Mouse (Mus musculus) lung, embryonic 15.5 days (tissue): ENCODE data around the gene Atp2a1. TPM values are rescaled to one million over a fixed set of nuclear protein-coding genes. Genes with fewer than 3 reads are reported as not detected.
A peak's percentile ranks its signal among the peaks of the same experiment; 100 is the strongest.
"Not testable (repeated sequence)": the region's sequence is repeated elsewhere in the genome, so short reads cannot be mapped to it uniquely, and the experiment has no call there.

Experiments
- ATAC-seq: fragments of 200-750 bp; cut with Nextera tagmentation; 2 replicates; pipeline ENCODE4 v1.8.0; 2017; ENCODE audit warnings: moderate number of reproducible peaks, borderline replicate concordance; ENCODE audit not compliant: low FRiP score, low TSS enrichment; ENCODE audit errors: extremely low read depth
- H3K27ac ChIP-seq: fragments of 300-500 bp; sonication (generic); 2 replicates; pipeline ENCODE4 v1.5.1; 2015; ENCODE audit warnings: moderate library complexity, mild to moderate bottlenecking, inconsistent platforms
- H3K27me3 ChIP-seq: fragments of 300-500 bp; sonication (generic); 2 replicates; pipeline ENCODE4 v1.6.1; 2015; ENCODE audit warnings: inconsistent platforms
- H3K36me3 ChIP-seq: fragments of 300-500 bp; sonication (generic); 2 replicates; pipeline ENCODE4 v1.6.1; 2015; ENCODE audit warnings: inconsistent platforms
- H3K4me1 ChIP-seq: fragments of 300-500 bp; sonication (generic); 2 replicates; pipeline ENCODE4 v1.6.1; 2015; ENCODE audit warnings: inconsistent platforms
- H3K4me2 ChIP-seq: fragments of 300-500 bp; sonication (generic); 2 replicates; pipeline ENCODE4 v1.6.1; 2015; ENCODE audit warnings: inconsistent platforms, mild to moderate bottlenecking, moderate library complexity
- H3K4me3 ChIP-seq: fragments of 300-500 bp; sonication (generic); 2 replicates; pipeline ENCODE4 v1.5.1; 2015; ENCODE audit warnings: mild to moderate bottlenecking, inconsistent platforms
- H3K9ac ChIP-seq: fragments of 300-500 bp; sonication (generic); 2 replicates; pipeline ENCODE4 v1.6.1; 2015; ENCODE audit warnings: inconsistent platforms
- H3K9me3 ChIP-seq: fragments of 300-500 bp; sonication (generic); 2 replicates; pipeline ENCODE4 v1.6.1; 2016; ENCODE audit warnings: inconsistent platforms
- WGBS: fragments of 180-500 bp; shearing (Covaris S2); methylation state at CpG from one replicate; pipeline ENCODE4 v1.1.7; 2015; 5-methylcytosine and 5-hydroxymethylcytosine counted together
- polyA plus RNA-seq: library from polyadenylated mRNA; unstranded; fragments of >200 nt; fragmentation: Nextera tagmentation; extraction: Ambion mirVana; gene quantifications from 2 replicates; pipeline ENCODE4 v1.2.1, GENCODE M21; 2015

The Atp2a1 gene
- polyA plus RNA-seq, 1 experiment from 2014 or later = 1.3 TPM

DNA sequence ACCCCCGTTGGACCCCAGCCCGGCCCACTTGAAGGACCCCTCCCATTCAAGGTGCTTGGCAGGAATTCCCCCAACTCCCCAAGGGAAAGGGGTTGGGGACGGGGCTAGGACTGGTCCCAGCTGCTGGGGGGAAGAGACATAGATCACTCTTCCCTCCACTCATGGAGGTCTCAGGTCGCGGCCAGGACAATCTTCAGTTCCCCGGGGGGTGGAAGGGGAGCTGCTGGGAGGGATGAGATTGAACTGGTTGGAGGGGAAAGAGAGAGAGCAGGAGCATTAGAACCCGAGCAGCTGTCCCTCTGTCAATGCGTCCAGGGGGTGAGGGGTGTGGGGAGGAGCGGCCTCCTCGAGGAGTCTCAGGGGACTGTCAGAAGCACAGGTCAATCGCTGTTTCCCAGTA is 29.1 kb upstream of the Atp2a1 start:
- WGBS = 54% methylated on average over 11 of the region's 11 CpGs
- Histone ChIP-seq H3K9ac (no peak overlapping the region), H3K9me3 (no peaks in the 10 kb centered on the region), H3K4me3 (no peak overlapping the region), H3K4me1 (peaks cover 9% of the 10 kb centered on the region), H3K27me3 (no peaks in the 10 kb centered on the region), H3K4me2 (no peak overlapping the region), H3K27ac (no peak overlapping the region), H3K36me3 (peaks cover 77% of the 10 kb centered on the region)
- no peak for ATAC-seq

DNA sequence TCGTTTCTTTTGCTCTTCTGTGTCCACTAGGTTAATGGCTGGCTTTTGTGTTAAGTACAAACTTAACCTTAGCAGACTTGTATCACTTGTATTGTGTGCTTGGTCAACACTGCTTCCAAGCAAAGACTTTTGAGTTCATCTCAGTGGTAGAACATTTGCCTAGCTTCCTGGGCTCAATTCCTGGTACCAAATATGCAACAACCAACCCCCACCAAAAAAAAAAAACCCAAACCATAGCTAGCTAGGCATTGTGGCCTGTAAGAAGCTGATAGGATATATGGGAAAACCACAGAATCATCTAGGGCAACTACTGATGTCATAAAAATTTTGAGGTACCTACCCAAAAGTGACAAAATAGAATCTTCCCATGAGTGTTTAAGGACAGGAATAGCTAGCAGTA is 28.1 kb upstream of the Atp2a1 start:
- Histone ChIP-seq H3K27ac (no peak overlapping the region), H3K9ac (no peak overlapping the region), H3K36me3 (peaks cover 67% of the 10 kb centered on the region), H3K27me3 (no peaks in the 10 kb centered on the region), H3K4me1 (peaks cover 9% of the 10 kb centered on the region), H3K4me2 (no peak overlapping the region), H3K4me3 (no peak overlapping the region), H3K9me3 (no peaks in the 10 kb centered on the region)
- no peak for ATAC-seq
- WGBS = 65% methylated on average over 1 of the region's 1 CpGs

DNA sequence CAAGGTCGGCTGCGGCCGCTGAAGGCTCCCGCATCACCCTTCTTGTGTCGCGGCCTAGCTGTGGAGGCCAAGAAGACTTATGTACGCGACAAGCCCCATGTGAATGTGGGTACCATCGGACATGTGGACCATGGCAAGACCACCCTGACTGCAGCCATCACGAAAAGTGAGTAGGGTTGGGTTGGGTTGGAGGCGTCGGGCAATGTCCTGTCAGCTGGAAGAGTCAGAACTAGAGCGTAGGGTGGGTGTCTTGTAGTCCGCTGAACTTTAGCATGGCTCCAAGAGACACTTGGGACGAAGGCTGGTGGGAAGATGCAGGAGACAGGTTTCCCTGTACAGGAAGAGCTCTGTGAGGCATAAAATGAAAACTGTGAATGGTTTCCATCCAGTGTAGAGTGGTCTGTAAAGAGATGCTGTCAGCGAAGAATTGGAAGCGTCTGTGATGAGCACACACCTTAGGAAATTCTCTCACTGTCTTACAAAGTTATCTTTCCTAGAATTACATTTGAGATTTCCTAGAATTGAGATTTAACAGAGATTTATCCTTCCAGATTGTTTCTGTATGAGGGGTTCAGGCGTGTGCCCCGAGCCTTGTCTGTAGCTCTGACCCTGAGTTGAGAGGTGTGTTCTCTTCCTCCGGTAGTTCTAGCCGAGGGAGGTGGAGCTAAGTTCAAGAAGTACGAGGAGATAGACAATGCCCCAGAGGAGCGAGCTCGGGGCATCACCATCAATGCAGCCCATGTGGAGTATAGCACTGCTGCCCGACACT is 24.9 kb upstream of the Atp2a1 start:
- ATAC-seq = 0 out of 2 replicates have a peak, but pooled peaks have one; percentile 1
- not testable (repeated sequence) for H3K9me3 ChIP-seq, H3K27me3 ChIP-seq
- 11% methylated on average over 25 of the region's 25 CpGs for WGBS
- Histone ChIP-seq H3K4me1 (peaks cover 11% of the 10 kb centered on the region), H3K4me3 (peak overlapping the region; percentile 78), H3K36me3 (peaks cover 35% of the 10 kb centered on the region), H3K4me2 (peak overlapping the region; percentile 86), H3K27ac (0 out of 2 replicates have a peak overlapping the region, but pooled peaks have one; percentile 51), H3K9ac (peak overlapping the region; percentile 80)

DNA sequence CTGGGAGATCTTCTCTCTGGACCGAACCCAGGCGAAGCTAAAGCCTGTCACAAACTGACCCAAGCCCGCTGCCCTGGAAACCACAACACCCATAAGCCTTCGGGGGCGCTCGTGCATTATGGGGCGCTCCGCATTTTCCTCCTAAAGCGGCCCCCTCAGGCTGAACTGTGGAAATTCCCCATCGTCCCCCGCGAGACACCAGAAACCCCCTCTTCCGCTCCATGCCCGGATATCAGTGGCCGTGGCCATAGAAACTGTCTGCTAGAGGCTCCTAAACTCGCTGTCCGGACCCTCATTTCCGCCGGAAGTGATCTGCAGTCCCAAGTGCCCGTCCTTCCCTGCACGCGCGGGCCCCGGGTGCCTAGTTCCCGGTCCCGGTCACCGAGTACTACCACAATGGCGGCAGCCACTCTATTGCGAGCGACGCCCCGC is 24.2 kb upstream of the Atp2a1 start, which contains the start of gene Tufm:
Gene Tufm, plus strand, starts transcription at position 310 of the 432 bp plus-strand sequence.
- ATAC-seq = peak; percentile 94
- Histone ChIP-seq H3K27ac (peak within 1 kb of the TSS; percentile 71), H3K9ac (peak within 1 kb of the TSS; percentile 80), H3K27me3 (no peaks in the 10 kb centered on the region), H3K4me1 (peaks cover 14% of the 10 kb centered on the region), H3K4me2 (peak within 1 kb of the TSS; percentile 86), H3K9me3 (no peaks in the 10 kb centered on the region), H3K36me3 (peaks cover 28% of the 10 kb centered on the region), H3K4me3 (peak within 1 kb of the TSS; percentile 78)
- 0% methylated on average over 32 of the region's 32 CpGs for WGBS

DNA sequence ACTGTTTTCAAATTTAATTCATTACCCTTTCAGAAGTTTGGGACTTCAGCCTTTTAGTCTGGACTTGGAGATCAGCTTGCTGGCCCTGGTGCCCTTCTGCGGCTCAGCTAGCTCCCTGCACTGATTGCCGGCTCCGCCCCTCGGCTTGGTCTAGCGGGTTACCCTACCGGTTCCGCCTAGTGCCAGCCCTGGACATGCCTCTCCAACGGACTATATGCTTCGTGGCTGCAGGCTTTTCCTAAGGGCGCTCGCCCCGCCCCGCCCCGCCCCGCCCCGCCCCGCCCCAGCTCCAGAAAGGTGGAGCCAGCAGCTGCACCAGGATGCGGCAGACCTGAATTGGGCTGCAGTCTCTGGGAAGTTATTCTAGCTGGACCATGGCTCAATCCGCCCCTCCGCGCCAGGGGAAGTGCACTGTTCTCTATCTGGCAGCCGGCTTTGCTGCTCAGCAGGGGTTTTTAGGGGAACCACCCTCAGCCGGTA is 19.5 kb upstream of the Atp2a1 start:
- under 1% methylated on average over 23 of the region's 23 CpGs for WGBS
- Histone ChIP-seq H3K9me3 (no peaks in the 10 kb centered on the region), H3K4me1 (peaks cover 5% of the 10 kb centered on the region), H3K36me3 (no peaks in the 10 kb centered on the region), H3K27ac (peak overlapping the region; percentile 84), H3K9ac (peak overlapping the region; percentile 55), H3K4me2 (peak overlapping the region; percentile 77), H3K27me3 (no peaks in the 10 kb centered on the region), H3K4me3 (peak overlapping the region; percentile 38)
- peak; percentile 92 for ATAC-seq

DNA sequence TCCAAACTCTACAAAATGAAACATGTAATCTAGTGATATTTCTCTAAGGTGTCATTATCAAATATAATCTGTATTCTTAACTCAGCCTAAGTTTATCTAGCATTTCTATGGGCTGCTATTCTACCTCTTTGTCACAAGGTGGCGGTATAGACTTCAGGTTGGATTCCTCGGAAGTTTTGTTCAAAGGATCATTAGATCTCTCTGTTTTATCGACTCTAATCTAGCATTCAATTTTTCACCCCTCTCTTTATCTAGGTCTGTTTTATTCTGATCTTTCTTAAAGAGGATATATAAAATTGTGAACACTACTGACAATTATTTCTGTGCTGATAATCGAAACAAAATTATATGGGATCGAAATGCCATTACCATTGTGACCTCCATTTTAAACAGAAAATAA is 18.8 kb upstream of the Atp2a1 start:
- Histone ChIP-seq H3K27me3 (no peaks in the 10 kb centered on the region), H3K36me3 (no peaks in the 10 kb centered on the region), H3K9me3 (no peaks in the 10 kb centered on the region), H3K27ac (no peak overlapping the region), H3K4me1 (peaks cover 5% of the 10 kb centered on the region), H3K9ac (no peak overlapping the region), H3K4me3 (no peak overlapping the region), H3K4me2 (no peak overlapping the region; the same call in 1 of the 2 replicates)
- no peak for ATAC-seq
- WGBS = 20% methylated on average over 5 of the region's 5 CpGs

DNA sequence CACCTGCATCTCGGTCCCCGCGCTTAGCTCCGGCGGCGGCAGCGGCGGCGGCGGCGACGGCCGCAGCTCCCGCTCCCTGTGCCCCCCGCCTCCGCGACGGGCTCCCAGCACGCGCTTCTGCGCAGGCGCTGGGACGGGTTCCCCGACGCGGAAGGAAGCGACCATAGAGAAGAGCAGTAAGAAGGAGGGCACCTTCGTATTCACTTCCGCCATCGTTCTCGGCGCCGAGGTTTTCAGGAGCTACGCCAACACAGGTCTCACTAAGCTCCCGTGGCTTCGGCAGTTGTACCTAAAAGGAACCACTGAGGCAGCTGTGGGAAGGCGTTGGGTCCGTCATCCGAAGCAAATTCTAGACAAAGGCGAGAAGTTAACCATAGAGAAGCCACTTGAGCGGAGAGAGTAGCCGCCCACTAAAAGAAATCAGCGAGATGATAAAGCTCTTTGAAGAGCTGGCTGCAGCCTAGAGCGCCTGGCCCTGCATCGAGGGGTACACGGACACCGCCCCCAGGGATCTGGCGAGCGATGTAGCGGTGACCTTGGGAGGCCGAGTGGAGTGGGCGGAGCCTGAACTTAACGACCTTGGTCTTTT is 12.2 kb upstream of the Atp2a1 start, which contains the start of gene Sh2b1:
Gene Sh2b1, minus strand, starts transcription at position 432 of the 589 bp plus-strand sequence.
- Histone ChIP-seq H3K4me2 (peak within 1 kb of the TSS; percentile 80), H3K4me3 (peak within 1 kb of the TSS; percentile 76), H3K4me1 (peaks cover 20% of the 10 kb centered on the region), H3K9ac (peak within 1 kb of the TSS; percentile 85), H3K9me3 (no peaks in the 10 kb centered on the region), H3K27me3 (no peaks in the 10 kb centered on the region), H3K36me3 (peaks cover 28% of the 10 kb centered on the region), H3K27ac (peak within 1 kb of the TSS; percentile 93)
- under 1% methylated on average over 52 of the region's 53 CpGs for WGBS
- peak; percentile 92 for ATAC-seq

DNA sequence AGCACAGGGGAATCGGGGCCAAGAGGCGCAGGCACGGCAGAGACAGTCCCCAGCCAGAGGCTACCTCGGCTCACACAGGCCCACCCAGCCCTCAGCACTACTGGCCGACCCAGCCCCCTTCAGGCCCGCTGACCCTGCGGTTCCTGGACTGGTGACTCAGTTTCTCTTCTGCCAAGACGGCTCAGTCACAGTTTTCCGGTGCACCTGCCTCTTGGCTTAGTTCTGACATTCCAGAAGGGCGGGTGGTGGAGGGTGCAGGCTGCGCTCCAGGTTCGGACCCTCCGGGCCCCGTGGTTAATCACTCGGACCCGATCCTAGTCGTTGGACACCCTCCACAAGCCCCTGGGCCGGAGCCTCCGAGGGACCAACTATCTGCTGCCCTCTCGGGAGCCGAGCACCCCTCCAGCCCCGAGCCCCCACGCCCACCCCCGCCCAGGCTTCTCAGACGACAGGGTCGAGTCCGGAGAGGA is 11.6 kb upstream of the Atp2a1 start:
- peaks cover 20% of the 10 kb centered on the region for H3K4me1 ChIP-seq
- peak overlapping the region; percentile 76 for H3K4me3 ChIP-seq
- H3K27me3 ChIP-seq = no peaks in the 10 kb centered on the region
- WGBS = 2% methylated on average over 26 of the region's 27 CpGs
- no peaks in the 10 kb centered on the region for H3K9me3 ChIP-seq
- peak overlapping the region; percentile 85 for H3K9ac ChIP-seq
- H3K36me3 ChIP-seq = peaks cover 32% of the 10 kb centered on the region
- H3K4me2 ChIP-seq = peak overlapping the region; percentile 80
- peak; percentile 33 for ATAC-seq
- peak overlapping the region; percentile 93 for H3K27ac ChIP-seq

DNA sequence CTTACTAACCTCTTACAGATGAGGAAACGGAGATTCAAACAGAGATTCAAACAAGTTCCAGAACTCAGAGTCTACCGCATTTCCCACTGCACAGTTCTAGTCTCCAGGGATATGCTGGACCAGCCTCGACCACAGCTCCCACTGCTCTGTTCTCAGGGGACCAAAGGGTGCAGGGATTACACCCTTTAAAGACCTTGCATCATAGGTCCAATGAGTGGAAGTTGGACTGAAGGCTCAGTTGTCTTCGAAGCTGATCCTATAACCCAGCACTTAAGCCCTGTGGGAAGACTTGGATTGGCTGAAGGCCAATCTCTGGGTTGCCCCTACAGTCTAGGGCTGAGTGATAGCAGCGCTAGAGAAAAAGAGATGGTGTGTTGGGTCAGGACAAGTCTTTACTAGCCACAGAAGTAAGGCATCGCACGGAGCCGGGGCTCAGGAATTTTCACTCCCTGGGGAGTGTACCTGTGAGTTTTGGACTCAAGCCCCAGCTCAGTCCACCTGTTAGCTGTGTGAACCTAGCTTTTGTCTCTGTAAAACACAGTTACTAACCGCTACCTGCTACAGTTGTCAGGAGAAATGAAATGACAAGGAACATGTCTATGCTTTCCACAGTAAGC is 10.7 kb upstream of the Atp2a1 start:
- 80% methylated on average over 9 of the region's 9 CpGs for WGBS
- no peaks in the 10 kb centered on the region for H3K27me3 ChIP-seq
- peak overlapping the region; percentile 85; the same call in 1 of the 2 replicates for H3K9ac ChIP-seq
- peak overlapping the region; percentile 80 for H3K4me2 ChIP-seq
- H3K27ac ChIP-seq = no peak overlapping the region
- no peaks in the 10 kb centered on the region for H3K9me3 ChIP-seq
- H3K4me1 ChIP-seq = peaks cover 20% of the 10 kb centered on the region
- H3K4me3 ChIP-seq = peak overlapping the region; percentile 76
- no peak for ATAC-seq
- peaks cover 42% of the 10 kb centered on the region for H3K36me3 ChIP-seq

DNA sequence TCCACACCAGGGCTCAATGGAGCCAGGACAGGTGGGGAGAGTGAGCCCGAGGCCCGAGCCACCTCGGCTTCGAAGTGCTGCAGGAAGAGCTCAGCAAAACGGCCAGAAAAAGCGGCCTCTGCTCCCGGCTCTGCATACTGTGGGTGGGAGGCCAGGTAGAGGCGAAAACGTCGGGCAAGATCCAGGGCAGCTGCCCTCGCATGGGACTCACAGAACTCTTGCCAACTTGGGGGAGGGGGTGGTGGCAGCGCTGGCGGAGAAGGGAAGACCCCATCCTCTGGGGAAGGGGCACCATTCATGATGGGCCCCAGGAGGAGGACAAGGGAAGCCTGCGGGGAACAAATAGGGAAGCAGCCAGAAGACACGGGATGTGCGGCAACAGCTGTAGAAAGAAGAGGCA is 9.8 kb upstream of the Atp2a1 start:
- H3K9me3 ChIP-seq = no peaks in the 10 kb centered on the region
- no peak overlapping the region for H3K27ac ChIP-seq
- no peak overlapping the region for H3K9ac ChIP-seq
- 87% methylated on average over 16 of the region's 16 CpGs for WGBS
- peaks cover 51% of the 10 kb centered on the region for H3K36me3 ChIP-seq
- ATAC-seq = no peak
- H3K4me3 ChIP-seq = no peak overlapping the region
- H3K27me3 ChIP-seq = no peaks in the 10 kb centered on the region
- peaks cover 20% of the 10 kb centered on the region for H3K4me1 ChIP-seq
- H3K4me2 ChIP-seq = peak overlapping the region; percentile 80; the same call in 1 of the 2 replicates

DNA sequence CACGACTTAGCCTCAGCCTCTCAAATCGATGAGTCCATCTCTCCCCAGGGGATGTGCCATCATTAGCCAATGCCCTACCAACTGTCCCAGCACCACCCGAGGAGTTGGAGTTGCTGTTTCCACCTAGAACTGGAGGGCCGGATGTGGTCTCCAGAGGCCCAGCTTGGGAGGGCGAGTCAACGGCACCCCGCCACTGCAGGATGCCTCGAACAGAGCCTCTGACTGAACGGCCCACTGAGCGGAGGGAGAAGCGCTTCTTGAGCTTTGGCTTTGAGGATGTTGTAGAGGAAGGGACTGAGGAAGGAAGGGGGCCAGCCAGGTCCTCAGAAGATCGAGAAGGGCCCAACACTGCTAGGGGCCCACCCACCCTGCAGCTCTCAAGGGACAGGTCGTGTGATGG is 9.4 kb upstream of the Atp2a1 start:
- Histone ChIP-seq H3K9me3 (no peaks in the 10 kb centered on the region), H3K9ac (no peak overlapping the region), H3K4me1 (peaks cover 20% of the 10 kb centered on the region), H3K4me2 (no peak overlapping the region), H3K27me3 (no peaks in the 10 kb centered on the region), H3K4me3 (no peak overlapping the region), H3K27ac (no peak overlapping the region), H3K36me3 (peaks cover 55% of the 10 kb centered on the region)
- no peak for ATAC-seq
- WGBS = 80% methylated on average over 13 of the region's 13 CpGs
